Mouse (Mus musculus) cerebellum, postnatal 10 days (tissue): ENCODE data around the gene Lef1.

Experiments
- DNase-seq, 2 experiments: peaks; one replicate each; pipeline ENCODE4 v3.0.0; 2021; ENCODE audit warnings: mixed read lengths in 2 of 2

The Lef1 gene

DNA sequence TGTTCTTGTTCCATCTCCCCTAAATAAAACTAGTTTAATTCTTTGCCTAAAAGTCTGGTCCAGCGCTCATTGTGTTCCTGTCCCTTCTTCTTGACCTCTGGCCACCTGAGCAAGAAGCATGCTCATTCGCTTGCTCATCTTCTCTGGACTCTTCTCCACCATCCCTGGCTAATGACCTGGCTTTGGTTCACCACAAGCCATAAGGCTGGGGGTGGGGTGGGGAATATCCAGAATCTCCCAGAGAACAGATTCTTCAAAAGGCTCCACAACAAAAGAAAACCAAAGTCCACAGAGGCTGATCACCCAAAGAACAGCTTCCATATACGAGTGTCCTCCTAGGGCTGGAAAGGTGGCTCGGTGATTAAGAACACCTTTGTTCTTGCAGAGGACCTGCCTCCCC, 144.7 kb downstream of the Lef1 start:
- no peak for DNase-seq

GRCm38 (mm10) chr3:131255399-131255981, 145.2 kb downstream of the Lef1 start:
- no peak for DNase-seq

DNA sequence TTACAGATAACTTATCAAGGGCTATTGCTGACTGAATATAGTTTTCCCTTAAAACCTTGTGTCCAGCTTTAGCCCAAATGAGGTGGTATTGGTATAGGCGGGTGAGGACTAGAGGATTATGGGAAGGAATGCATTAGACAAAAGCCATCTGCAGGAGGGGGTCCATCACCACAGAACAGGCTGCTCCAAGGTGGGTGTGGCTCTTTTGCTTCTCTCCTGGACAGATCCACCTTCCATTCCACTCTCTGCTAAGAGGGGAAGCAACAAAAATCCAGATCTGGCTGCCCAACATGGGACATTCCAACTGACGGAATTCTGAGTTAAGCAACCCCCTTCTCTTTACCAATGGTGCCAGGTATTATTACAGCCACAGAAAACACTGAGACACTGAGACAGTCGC, 148.7 kb downstream of the Lef1 start:
- DNase-seq, result no peak

GRCm38 (mm10) chr3:131259392-131259965, 149.2 kb downstream of the Lef1 start:
- no peak for DNase-seq

- no peak for DNase-seq
Measured at GRCm38 (mm10) chr3:131260418-131260817, 150.1 kb downstream of the Lef1 start.

DNA sequence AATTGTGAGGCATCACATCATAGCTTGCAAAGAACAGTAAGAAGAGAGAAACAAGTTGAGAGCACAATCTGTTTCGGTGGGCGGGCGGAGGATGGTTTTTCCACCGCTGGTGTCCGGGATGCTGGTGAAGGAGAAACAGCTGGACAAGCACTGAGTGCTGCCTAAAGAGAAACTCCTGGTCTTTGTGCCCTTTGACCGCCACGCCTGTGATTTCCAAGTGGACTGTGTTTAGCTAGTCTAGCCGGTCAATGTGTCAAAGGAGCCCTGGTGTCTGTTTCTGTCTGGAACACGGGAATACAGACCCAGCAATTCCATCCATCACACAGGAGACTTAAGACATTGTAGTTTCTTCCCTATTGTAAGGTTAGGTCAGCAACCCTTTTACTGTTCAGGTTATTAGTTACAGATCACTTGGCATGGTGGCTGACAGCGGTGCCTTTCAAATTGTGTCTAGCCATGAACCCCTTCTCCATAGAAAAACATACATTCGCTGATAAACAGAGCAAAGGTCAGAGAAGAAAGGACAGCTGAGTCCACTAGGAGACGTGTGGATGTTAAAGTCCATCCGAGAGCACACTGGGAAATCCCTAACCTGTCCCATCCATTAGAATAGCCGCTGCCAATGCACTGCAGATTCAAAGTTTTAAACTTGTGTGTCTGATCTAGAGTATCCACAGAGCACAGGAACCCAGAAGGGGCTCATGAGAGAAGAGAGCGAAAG, 153.7 kb downstream of the Lef1 start:
- DNase-seq, result no peak

- no peak for DNase-seq
Measured at GRCm38 (mm10) chr3:131265516-131265915, 155.2 kb downstream of the Lef1 start.

GRCm38 (mm10) chr3:131266366-131267050, 156.2 kb downstream of the Lef1 start:
- no peak for DNase-seq

DNA sequence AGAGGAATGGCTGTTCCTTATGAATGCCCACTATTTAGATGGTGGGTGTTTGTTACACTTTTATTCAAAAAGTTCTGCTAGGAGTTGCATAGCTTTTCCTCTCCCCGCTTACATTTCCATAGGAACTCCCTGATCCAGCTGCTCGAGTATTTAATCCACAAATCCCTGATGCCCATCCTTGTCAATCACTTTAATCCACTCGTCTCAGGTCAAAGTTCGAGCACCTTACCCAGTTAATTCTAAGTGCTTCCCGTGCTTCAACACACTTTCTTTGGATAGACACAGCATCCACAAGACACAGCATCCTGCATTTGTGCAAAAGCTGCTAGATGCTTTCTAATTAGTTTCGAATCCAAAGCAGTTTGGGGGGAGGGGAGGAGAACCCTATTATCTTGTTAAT, 160.1 kb downstream of the Lef1 start:
- DNase-seq, result no peak

GRCm38 (mm10) chr3:131271157-131271556, 160.9 kb downstream of the Lef1 start:
- peak; percentile 36 to 39 for DNase-seq

DNA sequence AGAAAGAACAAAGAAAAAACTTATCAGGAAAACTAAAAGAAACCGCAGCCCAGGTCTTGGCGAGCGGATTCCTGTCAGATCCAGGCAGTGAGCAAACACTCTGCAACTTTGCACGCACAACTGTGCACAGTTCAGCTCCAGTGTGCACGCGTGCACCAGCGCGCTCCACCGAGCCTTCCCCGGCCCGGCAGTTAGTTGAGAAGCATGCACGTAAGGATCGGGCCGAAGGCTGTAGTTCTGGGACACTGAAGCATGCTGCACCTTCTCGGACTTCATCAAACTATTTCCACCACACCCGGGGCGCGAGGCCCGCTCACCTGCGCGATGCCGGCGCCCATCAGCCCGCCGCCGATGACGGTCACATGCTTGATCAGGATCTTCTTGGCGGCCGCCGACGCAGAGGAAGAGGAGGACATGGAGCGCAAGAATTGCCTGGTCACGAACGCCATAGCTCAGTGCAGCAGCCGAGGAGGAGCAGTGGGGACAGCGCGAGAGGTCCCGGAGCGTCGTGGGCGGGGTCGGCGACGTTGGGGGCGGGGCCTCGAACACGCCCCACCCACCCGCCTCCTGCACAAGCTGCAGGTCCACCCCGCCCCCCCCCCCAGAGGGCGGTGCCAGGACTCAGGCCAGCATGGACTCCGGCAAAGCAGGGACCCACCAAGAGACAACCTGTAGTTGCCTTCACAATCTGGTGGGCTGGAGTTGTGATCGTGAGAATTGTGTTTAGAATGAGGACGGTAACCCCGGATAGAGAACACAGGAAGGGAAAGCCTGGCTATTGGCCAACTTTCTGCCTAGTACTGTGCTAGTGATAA, 161.5 kb downstream of the Lef1 start, which contains the start of gene Hadh:
TSS of gene Hadh (minus strand) at position 543 of the 815 bp plus-strand sequence.
- DNase-seq, result peak; percentile 86 to 91

DNA sequence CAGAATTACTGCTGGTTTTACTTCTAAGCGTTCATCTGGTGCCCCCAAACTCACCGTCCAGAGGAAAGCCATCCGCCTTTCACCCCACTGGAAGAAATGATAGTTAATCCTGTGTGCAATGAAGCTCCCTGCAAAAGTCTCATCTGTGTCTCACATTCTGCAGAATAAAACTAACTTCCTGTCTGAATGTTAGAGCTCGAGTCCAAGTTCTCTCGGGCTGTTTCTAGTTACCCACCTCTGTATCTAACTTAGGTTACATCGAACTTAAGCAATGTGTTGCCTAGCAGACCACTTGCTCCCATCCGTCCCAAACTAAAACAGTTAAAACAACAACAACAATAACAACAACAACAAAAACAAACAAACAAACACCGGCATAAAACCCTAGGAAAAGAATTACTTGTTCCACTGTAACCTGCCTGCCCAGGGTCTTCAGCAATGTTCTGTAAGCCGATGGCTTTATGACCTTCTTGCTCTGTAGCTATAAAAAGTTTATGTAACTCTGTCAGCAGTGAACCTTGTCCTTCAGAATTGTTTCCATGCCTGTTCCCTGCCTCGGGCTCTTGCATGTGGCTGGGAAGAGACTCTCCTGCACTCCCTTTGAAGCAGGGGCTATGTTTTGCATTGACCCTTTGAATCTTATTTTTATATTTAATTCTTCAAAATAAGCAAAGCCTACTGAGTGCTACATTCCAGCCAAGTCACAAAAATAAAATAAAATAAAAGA, 162.3 kb downstream of the Lef1 start:
- DNase-seq, result no peak
